Mouse (Mus musculus): ENCODE data around the gene Pin4. TPM values are rescaled to one million over a fixed set of nuclear protein-coding genes. Genes with fewer than 3 reads are reported as not detected.

The Pin4 gene
- total RNA-seq, 2 experiments from 2014 or later, result 42.7 TPM; not detected in 1

DNA sequence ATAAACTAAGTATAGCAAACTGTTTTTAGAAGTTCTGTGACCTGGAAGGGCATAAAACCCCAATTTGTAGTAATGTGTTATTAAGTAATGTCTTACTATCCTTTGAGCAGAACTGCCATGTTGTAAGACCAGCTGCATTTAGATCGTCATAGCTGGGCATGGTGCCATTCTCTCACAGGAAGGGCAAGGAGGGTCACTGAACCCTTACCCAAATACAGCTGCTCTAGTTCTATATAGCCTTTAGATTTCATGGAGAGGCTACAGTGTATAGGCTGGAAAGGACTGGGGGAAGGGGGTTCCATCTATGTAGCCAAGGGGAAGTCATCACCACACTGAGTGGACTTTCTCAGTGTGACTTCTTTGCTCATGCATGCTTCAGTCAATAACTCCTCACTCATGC, 21.9 kb downstream of the Pin4 start:
- ATAC-seq (replicated peaks; ENCODE audit: low FRiP score, poor library complexity, severe bottlenecking), result no peak

DNA sequence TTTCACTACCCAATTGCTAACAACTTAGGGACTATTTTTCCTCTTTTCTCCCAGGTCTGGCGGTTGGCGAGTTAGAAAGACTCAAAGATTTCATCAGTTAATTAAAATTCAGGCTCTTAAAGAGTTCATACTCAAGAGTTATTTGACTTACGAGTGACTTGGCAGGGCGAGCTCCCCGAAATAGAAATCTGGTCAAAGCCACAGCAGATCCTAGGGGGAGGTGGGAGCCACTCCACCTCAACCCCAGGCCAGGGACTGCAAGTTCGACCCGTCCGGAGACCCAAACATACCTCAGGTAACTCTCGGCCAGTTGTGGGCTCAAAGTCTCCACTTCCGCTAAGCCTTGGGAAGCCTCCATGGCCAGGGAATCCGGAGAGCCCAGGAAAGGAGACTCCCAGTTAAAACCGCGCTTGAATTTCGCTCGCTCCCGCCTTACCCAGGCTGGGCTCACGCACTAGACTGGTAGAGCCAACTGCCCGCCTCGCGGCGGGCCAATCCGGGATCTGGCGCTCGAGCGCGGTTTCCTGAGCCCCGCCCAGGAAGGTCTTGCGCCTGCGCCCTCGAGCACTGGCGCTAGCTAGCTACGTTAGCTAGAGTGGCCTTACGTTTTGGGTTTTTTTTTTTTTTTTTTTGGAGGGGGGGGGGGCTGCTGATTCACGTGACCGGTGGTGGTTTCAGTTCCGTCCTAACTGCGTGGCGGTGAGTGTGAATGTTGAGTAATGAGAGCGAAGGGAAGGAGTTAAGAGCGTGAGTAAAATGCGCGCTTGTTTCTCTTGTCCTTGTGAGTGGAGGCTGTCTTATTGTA, 37.6 kb downstream of the Pin4 start, which contains the start of gene Ercc6l:
Ercc6l (minus strand) TSS at position 474 of the 805 bp plus-strand sequence.
- peak; percentile 100 for ATAC-seq (replicated peaks; ENCODE audit: low FRiP score, poor library complexity, severe bottlenecking)

DNA sequence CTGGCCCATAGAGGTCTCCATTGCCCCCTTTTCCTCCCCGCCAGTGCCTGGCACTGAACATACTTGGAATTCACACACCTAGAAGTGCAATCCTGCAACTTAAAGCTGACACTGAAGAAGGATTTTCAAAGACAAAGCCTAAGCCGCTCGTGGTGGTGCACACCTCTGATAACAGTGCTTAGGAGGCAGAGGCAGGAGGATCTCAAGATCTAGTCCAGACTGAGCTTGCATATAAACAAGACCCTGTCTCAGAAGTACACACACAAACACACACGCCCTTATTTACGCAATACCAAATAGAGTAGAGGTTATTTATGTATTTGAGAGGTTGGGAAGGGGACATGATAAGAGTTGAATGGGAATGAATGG, 38.2 kb downstream of the Pin4 start:
- no peak for ATAC-seq (replicated peaks; ENCODE audit: low FRiP score, poor library complexity, severe bottlenecking)

DNA sequence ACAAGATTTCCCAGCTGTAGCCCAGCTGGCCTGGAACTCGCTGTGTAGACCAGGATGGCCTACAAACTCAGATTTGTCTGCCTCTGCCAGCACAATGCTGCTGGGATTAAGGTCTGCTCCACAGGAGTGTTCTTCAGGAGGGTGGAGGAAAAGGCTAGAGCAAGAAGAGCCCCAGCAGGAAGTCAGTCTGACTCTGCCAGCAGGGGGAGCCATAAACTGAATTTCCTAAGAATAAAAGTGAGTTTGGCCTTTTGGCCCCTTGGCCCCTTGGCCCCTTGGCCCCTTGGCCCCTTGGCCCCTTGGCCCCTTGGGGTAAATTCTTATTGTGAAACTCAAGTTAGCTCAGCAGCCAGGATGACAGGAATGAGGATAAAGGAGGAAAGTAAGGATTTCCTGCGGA, 40.5 kb downstream of the Pin4 start:
- no peak for ATAC-seq (replicated peaks; ENCODE audit: low FRiP score, poor library complexity, severe bottlenecking)

DNA sequence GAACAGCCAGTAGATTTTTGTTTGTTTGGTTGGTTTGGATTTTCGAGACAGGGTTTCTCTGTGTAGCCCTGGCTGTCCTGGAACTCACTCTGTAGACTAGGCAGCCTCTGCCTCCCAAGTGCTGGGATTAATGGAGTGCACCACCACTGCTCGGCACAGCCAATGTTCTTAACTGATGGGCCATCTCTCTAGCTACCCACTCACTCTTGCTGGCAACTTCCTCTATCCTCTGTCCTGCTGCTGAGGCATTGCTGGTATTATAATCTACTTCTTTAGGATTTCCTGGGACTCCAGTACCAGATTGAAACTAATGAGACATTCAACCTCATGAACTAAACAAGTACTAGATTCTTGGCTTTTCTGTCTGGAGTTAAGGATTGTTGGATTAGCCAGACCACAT, 41.3 kb downstream of the Pin4 start:
- no peak for ATAC-seq (replicated peaks; ENCODE audit: low FRiP score, poor library complexity, severe bottlenecking)

DNA sequence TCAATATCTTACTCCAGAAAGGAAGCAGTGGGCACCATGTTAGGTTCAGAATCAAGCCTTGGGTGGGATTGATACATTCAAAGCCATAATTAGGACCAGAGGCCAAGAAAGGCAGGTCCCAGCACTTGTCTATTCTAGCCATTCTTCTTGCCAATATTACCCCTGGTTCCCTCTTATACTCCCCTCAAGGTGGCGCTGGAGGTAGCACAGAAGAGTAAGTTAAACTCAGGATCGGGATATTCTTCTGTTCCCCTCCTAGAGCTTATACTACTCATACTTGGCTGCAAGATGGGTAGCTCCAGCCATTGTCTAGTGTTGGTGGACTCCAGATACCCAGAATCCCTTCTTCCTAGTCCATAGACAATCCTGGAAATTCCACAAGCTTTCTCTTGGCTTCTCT, 43.8 kb downstream of the Pin4 start:
- ATAC-seq (replicated peaks; ENCODE audit: low FRiP score, poor library complexity, severe bottlenecking), result no peak

DNA sequence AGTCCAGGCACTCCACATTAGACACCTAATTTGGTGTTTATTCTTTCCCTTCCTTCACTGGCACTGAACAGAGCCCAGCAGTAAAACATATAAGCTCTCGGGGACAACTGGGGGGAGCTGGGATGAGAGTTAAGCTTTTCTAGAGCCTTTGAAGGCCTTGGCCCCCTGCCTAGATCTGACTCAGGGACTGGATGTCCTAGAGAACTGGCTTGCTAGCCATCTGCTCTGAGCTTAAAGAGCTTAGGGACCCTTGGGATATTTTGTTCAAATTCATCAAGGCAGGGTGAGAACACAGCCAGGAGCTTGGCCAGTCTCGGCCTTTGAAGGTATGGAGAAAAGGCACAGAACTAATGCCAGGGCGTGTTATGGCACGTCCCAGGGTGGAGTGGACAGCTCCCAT, 44.3 kb downstream of the Pin4 start:
- no peak for ATAC-seq (replicated peaks; ENCODE audit: low FRiP score, poor library complexity, severe bottlenecking)

DNA sequence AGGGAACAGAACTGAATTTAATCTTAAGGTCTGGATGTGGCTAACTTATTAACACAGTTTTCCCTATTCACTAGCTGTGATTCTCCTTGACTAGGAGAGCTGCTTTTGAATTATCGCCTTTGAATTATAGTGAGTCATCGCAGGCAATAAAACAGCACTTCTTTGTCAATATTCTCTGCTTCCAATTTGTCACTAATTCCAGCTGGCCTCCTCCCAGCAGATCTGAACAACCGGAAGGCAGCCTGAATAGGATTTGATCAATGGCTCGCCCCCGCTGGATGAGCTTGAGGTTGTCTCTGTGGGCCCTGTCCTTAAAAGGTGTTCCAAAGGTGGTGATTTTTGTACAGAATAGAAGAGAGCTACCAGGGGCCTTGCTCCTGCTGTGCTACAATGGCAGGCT, 47.3 kb downstream of the Pin4 start:
- ATAC-seq (replicated peaks; ENCODE audit: low FRiP score, poor library complexity, severe bottlenecking), result no peak

DNA sequence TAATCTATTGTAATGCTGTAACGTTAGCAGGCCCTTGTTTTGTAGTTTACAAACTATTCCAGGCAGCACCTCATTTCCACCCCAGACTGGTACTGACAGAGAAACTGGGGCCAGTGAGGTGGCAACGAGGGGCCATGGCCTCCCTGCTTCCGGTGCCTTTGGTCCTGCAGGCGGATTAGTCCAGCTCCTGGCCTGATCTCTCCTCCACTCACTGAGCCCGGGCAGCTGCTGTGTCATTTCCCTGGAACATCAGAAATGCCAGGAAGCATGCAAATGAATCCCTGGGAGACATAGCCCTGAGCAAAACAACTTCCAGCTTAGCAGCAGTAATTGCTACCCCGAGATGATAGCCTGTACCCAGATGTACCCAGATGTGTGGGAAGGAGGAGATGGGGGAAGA, 47.7 kb downstream of the Pin4 start:
- ATAC-seq (replicated peaks; ENCODE audit: low FRiP score, poor library complexity, severe bottlenecking), result no peak

DNA sequence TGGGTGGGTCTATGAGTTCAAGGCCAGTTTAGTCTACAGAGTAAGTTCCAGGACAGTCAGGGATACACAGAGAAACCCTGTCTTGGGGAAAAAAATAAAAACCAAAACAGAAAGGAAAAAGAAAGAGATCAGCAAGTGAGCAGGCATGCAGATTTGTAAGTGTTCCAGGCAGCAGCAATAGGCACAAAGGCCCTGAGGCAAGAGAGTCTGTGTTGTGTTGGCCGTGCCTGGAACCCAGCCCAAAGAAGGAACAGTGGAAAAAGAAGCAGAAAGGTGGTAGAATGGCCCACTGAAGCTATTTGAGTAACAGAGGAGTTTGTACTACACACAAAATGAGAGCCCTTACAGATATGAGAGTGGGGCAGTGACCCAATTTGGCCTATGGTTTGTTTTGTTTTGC, 50.5 kb downstream of the Pin4 start:
- no peak for ATAC-seq (replicated peaks; ENCODE audit: low FRiP score, poor library complexity, severe bottlenecking)

DNA sequence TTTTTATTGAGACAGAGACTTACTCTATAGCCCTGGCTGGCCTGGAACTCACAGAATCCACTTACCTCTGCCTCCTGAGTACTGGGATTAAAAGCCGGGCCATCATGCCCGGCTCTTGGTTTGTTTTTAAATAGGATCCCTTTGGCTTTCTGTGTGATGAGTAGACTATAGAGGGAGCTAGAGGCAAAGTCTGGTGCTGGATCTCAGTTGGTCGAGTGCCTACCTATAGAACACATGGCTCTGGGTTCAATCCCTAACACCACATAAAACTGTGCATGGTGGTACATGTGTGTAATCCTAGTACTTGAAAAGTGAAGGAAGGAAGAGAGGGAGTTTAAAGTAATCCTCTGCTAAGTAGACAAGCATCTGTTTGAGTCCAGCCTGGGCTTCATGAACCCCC, 50.9 kb downstream of the Pin4 start:
- no peak for ATAC-seq (replicated peaks; ENCODE audit: low FRiP score, poor library complexity, severe bottlenecking)

DNA sequence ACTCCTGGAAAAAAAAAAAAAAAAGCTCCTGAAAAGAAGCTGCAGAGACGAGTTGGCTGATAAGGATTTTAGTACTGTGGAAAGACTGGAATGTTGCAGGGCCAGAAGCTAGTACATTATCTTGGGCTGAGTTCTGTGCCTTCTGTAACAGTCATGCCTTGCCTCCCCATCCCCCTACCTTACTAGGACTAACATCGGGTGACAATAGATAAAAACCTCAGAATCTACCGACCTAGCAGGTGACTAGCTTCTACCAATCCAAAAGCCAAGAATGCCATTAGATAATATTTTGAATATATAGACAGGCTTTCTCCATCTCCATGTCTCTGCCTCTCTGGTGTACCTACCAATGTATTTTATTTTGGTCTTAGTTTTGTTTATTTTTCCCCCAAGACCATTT, 51.7 kb downstream of the Pin4 start:
- no peak for ATAC-seq (replicated peaks; ENCODE audit: low FRiP score, poor library complexity, severe bottlenecking)

DNA sequence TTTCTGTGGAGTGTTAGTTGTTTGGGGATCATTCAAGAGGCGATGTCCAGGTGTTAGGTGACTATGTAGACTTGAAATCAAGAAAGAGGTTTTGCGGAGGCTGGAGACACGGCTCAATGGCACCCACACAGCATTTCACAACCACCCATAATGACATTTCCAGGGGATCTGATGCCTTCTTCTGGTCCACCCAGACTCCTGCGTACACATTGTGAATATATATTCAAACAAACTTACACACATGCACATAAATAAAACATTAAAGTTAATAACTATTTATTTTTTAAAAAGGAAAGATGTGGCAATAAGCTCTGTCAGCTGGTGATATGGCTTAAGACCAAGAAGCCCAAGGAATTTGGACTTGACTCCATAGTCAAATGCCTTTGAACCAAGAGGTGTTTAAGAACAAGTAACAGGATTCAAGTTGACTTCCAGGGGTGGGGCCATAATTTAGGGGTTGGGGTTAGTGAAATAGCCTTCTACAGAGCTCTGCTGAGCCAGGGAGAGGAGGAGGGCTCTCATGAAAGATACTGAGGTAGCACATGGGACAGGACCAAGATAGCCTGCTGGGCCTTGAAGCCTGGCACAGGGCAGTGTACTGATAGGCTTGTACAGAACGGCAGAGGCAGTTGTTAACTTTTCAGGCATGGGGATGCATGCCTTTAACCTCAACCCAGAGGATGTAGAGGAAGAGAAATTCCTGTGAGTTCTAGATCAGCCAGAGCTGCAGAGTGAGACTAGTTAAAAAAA, 56.5 kb downstream of the Pin4 start:
- no peak for ATAC-seq (replicated peaks; ENCODE audit: low FRiP score, poor library complexity, severe bottlenecking)

Other genes with a start within 250 kb of the Pin4 start
- gene Rtl5, start 48.1 kb upstream of the Pin4 start, total RNA-seq (2015; ENCODE audit: low replicate concordance), result 2.1 TPM in 1 of 2 replicates, not detected in the other
- gene Rtl5, start 48.1 kb upstream of the Pin4 start, total RNA-seq (2017; ENCODE audit: low replicate concordance), result 0.26 and 0.30 TPM in 2 replicates
- 24.3 and 26.7 TPM in 2 replicates for gene Ercc6l, start 37.6 kb downstream of the Pin4 start, total RNA-seq (2015; ENCODE audit: low replicate concordance)
- 30.9 and 34.0 TPM in 2 replicates for gene Ercc6l, start 37.6 kb downstream of the Pin4 start, total RNA-seq (2017; ENCODE audit: low replicate concordance)
- gene Rps4x, start 69.9 kb downstream of the Pin4 start, total RNA-seq (2015; ENCODE audit: low replicate concordance), result 982 and 1,015 TPM in 2 replicates
- 394 and 635 TPM in 2 replicates for gene Rps4x, start 69.9 kb downstream of the Pin4 start, total RNA-seq (2017; ENCODE audit: low replicate concordance)
- gene Cited1, start 132.7 kb downstream of the Pin4 start, total RNA-seq (2015; ENCODE audit: low replicate concordance), result not detected in 2 replicates
- not detected in 2 replicates for gene Cited1, start 132.7 kb downstream of the Pin4 start, total RNA-seq (2017; ENCODE audit: low replicate concordance)